Mouse (Mus musculus): Measurements from ENCODE around the gene Ccdc28b.

The Ccdc28b gene

GRCm38 (mm10) chr4:129624281-129625028 is 708 bp upstream of the Ccdc28b start:
- DNase-seq (ENCODE audit: extremely low read depth, low read depth, low spot score): no peak

DNA sequence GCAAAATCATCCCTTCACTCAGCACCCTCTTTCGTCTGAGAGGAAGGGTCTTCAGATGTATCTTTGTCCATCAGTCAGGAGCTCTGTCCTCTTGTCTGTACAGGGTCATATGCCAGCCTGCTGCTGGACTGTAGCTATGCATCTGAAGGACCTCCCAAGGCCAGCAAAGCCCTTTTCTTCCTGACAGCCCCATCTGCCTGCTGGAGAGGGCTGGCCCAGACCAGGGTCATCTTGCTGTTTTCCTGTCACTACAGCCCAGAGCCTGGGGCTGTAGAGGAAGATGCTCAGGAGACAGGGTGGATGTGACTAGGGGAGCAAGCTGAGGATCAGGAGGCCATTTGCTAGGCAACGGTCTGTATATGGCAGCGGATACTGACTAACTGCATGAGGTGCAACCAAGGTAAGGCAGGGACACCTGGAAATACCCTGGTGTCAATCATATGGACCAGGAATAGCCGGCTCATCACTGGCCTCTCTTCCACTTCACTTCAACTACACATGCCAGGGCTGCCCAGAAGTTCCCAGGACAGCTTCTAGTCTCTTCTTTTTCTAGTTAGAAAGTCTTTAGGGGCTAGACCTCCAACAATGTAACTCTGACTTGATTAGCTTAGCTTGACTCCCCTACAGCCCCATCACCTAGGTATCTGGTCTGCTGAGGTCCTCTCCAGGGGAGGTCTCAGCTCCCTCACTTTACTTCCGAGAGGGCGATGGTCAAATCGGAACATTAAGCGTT is 778 bp downstream of the Ccdc28b start:
- DNase-seq (ENCODE audit: extremely low read depth, low read depth, low spot score): no peak

- no peak for DNase-seq (ENCODE audit: extremely low read depth, low read depth, low spot score)
Observed at GRCm38 (mm10) chr4:129622120-129622802, 1.5 kb downstream of the Ccdc28b start.

DNA sequence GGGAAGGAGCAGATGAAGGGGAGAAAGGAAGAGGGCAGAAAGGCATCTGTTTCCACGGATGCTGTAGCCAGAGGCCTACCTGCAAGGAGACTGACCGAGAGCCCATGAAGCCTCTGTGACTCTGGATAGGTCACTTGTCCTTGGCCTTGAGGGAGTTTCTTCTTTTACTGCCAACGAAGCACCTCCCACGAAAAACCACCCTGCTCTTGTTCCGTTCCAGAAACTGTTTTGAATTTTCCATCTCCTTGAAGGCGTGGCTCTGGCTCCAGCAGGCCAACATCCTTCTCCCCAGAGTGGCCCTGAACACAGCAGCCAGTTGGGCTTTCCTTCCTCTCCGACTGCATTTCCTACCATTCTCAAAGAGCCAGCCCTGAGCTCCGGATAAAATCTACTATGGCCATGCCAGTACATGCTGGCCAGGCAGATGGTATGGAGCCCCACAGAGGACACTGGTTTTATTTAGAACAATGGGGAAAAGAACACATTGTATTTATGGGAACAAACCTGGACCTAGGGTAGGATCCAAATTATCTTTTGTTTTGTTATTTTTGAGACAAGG is 2.4 kb downstream of the Ccdc28b start:
- DNase-seq (ENCODE audit: extremely low read depth, low read depth, low spot score): no peak

GRCm38 (mm10) chr4:129620419-129621282 is 3.1 kb downstream of the Ccdc28b start:
- no peak for DNase-seq (ENCODE audit: extremely low read depth, low read depth, low spot score)

- DNase-seq (ENCODE audit: extremely low read depth, low read depth, low spot score): no peak
Observed at GRCm38 (mm10) chr4:129618786-129619691, 4.7 kb downstream of the Ccdc28b start, which contains the start of gene Iqcc. TSS of gene Iqcc (minus strand) at chr4:129619099.

DNA sequence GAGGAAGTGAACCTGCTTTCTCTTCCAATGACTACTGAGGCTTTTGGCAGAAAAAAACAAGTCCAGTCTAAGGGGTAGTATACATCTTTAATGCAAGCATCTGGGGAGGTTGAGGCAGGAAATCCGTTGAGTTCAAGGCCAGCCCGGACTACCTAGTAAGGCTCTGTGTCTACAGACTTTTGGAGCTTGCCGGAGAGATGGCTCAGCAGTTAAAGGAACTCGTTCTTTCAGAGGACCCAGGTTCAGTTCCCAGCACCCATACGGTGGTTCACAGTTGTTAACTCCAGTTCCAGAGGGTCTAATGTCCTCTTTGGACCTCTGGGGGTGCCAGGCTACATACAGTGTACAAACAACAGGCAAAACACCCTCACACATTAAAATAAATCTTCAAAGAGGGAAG is 5.7 kb downstream of the Ccdc28b start:
- DNase-seq (ENCODE audit: extremely low read depth, low read depth, low spot score): no peak

GRCm38 (mm10) chr4:129617121-129617641 is 6.6 kb downstream of the Ccdc28b start:
- no peak for DNase-seq (ENCODE audit: extremely low read depth, low read depth, low spot score)

DNA sequence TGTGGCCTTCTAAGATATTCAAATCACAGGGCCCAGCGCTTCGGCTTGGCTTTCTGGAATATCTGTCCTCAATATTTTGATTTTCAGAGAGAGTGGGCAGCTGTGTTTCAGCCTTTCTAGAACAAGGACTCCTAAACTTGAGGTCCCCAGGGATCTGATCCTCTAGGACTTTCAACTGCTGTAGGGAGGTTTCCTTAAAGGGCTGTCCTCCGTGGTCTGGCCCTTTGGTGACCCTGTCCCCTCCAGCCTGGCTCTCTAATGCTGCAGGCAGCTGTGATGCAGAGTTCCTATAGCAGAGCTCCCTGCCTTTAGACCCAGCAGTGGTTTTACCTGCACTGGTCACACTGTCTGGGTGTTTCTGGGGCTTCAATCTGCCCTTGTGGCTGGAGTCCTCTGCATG is 7.1 kb downstream of the Ccdc28b start:
- DNase-seq (ENCODE audit: extremely low read depth, low read depth, low spot score): no peak

GRCm38 (mm10) chr4:129615801-129616290 is 7.9 kb downstream of the Ccdc28b start:
- no peak for DNase-seq (ENCODE audit: extremely low read depth, low read depth, low spot score)

GRCm38 (mm10) chr4:129614093-129614492 is 9.7 kb downstream of the Ccdc28b start, which contains the start of gene Dcdc2b:
TSS of gene Dcdc2b (minus strand) at chr4:129614257.
- no peak for DNase-seq (ENCODE audit: extremely low read depth, low read depth, low spot score)

DNA sequence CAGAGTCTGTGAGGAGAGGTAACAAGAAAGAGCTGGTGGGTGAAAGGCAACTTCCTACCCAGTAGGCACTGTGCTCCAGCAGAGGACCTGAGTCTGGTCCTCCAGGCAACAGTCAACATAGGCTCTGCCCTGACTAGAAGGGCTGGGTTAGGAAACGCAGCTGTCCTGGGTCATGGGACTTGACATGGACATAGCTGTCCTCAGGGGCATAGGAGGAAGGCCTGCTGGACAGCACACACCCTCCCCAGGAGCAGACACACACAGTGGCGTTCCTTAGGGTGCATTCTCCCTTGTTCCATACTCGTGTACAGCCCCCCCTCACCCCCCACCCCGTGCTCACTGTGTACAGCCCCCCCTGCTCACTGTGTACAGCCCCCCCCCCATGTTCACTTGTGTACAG is 13.3 kb downstream of the Ccdc28b start:
- no peak for DNase-seq (ENCODE audit: extremely low read depth, low read depth, low spot score)

DNA sequence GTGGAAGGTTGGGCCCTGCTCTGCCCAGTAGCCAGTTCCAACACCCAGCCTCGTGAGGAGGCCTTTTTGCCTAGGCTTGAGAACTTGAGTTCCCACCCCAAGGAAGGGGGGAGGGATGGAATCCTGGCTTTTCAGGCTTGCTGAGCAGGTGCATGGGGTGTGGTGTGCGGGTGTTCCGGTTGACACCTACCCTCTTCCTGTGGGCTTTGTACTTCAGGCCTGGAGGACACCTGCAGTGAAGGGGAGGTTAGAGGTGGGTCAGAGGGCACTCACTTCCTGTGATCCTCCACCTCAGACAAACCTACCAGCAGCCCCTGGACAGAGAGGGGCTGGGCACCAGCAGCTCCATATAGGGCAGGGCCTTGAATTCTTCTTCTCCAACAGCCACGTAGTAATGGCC is 13.7 kb downstream of the Ccdc28b start:
- no peak for DNase-seq (ENCODE audit: extremely low read depth, low read depth, low spot score)

DNA sequence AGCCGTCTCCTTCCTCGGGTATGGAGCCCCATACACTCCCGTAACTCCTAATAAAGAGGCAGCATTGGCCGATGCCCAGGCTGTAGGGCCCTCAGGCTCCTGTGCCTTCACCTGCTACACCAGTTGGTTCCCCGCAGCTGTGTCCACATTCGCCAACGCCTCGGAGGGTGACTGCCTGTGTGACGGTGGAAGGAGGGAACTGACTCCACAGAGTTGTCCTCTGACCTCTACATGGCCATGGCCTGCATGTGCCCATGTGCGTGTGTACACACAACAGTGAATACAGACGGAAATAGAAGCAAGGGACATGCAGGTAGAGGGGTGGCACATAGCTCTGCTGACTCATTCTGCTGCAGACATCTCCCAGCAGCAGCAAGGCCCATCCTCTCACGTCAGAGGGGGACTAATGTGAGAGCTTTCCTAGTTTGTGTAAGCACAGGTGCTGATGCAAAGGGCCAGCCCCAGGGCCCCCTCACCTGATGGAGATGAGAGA is 14.6 kb downstream of the Ccdc28b start:
- DNase-seq (ENCODE audit: extremely low read depth, low read depth, low spot score): no peak

GRCm38 (mm10) chr4:129608426-129609025 is 15.2 kb downstream of the Ccdc28b start:
- no peak for DNase-seq (ENCODE audit: extremely low read depth, low read depth, low spot score)

GRCm38 (mm10) chr4:129600233-129601158 is 23.3 kb downstream of the Ccdc28b start, which contains the start of the genes Eif3i and Tmem234:
TSS of gene Eif3i (minus strand) at chr4:129600648.
TSS of gene Tmem234 (plus strand) at chr4:129600668.
- DNase-seq (ENCODE audit: extremely low read depth, low read depth, low spot score): no peak

DNA sequence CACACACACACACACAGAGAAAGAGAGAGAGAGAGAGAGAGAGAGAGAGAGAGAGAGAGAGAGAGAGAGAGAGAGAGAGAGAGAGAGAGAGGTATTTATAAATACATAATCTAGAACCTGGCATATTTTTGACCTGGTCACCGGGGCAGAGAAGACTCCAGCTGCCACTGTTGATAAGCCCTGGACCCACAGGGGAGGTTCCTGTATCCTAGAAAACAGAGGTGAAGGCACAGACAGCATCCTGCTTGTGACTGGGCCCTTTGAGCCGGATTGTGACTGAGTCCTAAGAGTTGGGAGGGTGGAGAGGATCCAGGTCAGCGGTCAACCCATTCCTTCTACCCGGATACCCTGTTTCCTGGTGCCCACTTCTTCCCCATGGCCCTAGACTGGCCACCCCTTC is 34.9 kb downstream of the Ccdc28b start:
- DNase-seq (ENCODE audit: extremely low read depth, low read depth, low spot score): no peak
